Mouse (Mus musculus) liver, adult 2 months (tissue): ENCODE measurements around the gene Bmp8a.

ENCODE experiments used
- CTCF ChIP-seq: fragments of 200-500 bp; IDR thresholded peaks from 2 replicates; pipeline ENCODE4 v1.5.1; 2011; ENCODE audit warnings: low read depth, low read length, control low read depth
- POLR2A ChIP-seq: fragments of 200-500 bp; IDR thresholded peaks from 2 replicates; pipeline ENCODE4 v1.6.1; 2011; ENCODE audit warnings: low read length, control low read depth; ENCODE audit not compliant: insufficient read depth; ENCODE audit errors: extremely low read depth

DNA sequence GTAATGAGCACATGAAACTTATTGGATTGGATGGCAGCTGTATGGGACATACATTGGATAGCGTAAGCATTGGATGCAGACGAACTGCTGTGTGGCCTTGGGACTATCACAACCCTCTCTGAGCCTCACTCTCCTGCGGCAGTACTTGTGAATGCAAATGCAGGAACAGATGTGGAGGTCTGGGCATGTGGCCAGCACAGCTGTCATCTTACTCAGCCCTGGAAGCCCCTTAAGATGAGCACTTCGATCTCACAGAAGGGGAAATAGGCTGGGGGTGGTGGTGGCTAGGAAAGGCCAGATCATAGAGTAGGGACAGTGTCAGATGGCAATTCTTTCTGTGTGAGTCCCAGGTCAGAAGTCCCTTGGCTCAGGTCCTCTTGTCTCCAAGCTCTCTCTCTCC, 5.4 kb downstream of the Bmp8a start:
- no peak for TF ChIP-seq CTCF
- TF ChIP-seq POLR2A = no peak
